Mouse (Mus musculus): ENCODE measurements at regions not wholly inside any gene's neighbourhood (a gene's known extent, or its start where the extent isn't known, plus 50 kb on each side); places are given as distances from the start of the nearest gene placed in this dataset.

- Histone ChIP-seq H3K27me3 (no peaks in the 10 kb centered on the region), H3K9me3 (no peaks in the 10 kb centered on the region), H3K4me3 (replicated peaks) (no peak overlapping the region), H3K4me2 (no peak overlapping the region), H3K4me1 (no peaks in the 10 kb centered on the region), H3K36me3 (replicated peaks) (no peaks in the 10 kb centered on the region), H3K9ac (no peak overlapping the region), H3K27ac (no peak overlapping the region)
- 93% methylated on average over 1 of the region's 1 CpGs for WGBS
- no peak for ATAC-seq (ENCODE audit: low FRiP score)
These were observed 364.7 kb upstream of the Hsf2 start for GRCm38 (mm10) chr10:57121514-57121913.

- H3K9ac ChIP-seq: no peak overlapping the region
- no peak for ATAC-seq (ENCODE audit: low FRiP score)
- H3K27ac ChIP-seq: no peak overlapping the region
- H3K4me3 ChIP-seq (replicated peaks): no peak overlapping the region
- H3K27me3 ChIP-seq: no peaks in the 10 kb centered on the region
- no peak overlapping the region for H3K4me2 ChIP-seq
- no peaks in the 10 kb centered on the region for H3K9me3 ChIP-seq
- no peaks in the 10 kb centered on the region for H3K36me3 ChIP-seq (replicated peaks)
- WGBS: 76% methylated on average over 3 of the region's 3 CpGs
- no peaks in the 10 kb centered on the region for H3K4me1 ChIP-seq
These were observed 359.0 kb upstream of the Hsf2 start for GRCm38 (mm10) chr10:57127185-57127584.

- 79% methylated on average over 4 of the region's 4 CpGs for WGBS
- Histone ChIP-seq H3K4me2 (no peak overlapping the region), H3K27me3 (no peaks in the 10 kb centered on the region), H3K27ac (no peak overlapping the region), H3K36me3 (replicated peaks) (no peaks in the 10 kb centered on the region), H3K4me3 (replicated peaks) (no peak overlapping the region), H3K4me1 (no peaks in the 10 kb centered on the region), H3K9me3 (no peaks in the 10 kb centered on the region), H3K9ac (no peak overlapping the region)
- ATAC-seq (ENCODE audit: low FRiP score): no peak
These were observed 329.8 kb upstream of the Hsf2 start for GRCm38 (mm10) chr10:57156426-57156825.

GRCm38 (mm10) chr10:57156912-57157311, 329.3 kb upstream of the Hsf2 start:
- no peak for ATAC-seq (ENCODE audit: low FRiP score)
- H3K27ac ChIP-seq: no peak overlapping the region

GRCm38 (mm10) chr10:57160546-57160945, 325.6 kb upstream of the Hsf2 start:
- Histone ChIP-seq H3K4me3 (replicated peaks) (no peak overlapping the region), H3K27ac (no peak overlapping the region), H3K9ac (no peak overlapping the region), H3K4me2 (no peak overlapping the region), H3K9me3 (no peaks in the 10 kb centered on the region), H3K36me3 (replicated peaks) (no peaks in the 10 kb centered on the region), H3K27me3 (no peaks in the 10 kb centered on the region), H3K4me1 (no peaks in the 10 kb centered on the region)
- ATAC-seq (ENCODE audit: low FRiP score): no peak

More at GRCm38 (mm10) chr10:57156912-57157311, 329.3 kb upstream of the Hsf2 start:
- Histone ChIP-seq H3K9me3 (no peaks in the 10 kb centered on the region), H3K4me2 (no peak overlapping the region), H3K4me1 (no peaks in the 10 kb centered on the region), H3K36me3 (replicated peaks) (no peaks in the 10 kb centered on the region), H3K9ac (no peak overlapping the region), H3K4me3 (replicated peaks) (no peak overlapping the region), H3K27me3 (no peaks in the 10 kb centered on the region)
- 83% methylated on average over 9 of the region's 9 CpGs for WGBS

DNA sequence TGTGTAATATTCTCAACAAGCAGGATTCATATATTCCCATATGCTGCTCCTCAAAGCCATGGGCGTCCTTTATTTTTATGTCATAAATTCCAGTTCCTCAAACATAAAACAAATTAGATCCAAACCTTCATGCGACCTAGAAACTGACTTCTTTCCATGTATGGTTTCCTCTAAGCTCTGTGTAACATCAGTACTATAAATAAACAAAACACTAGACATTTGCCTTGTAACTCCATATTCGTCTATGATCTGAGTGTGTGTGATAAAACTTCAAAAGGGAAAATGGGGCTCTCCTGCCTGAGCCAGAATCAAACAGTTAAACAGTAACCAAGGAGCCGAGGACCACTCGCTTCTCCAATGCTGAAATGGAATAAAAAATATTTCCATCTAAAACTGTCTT, 322.8 kb upstream of the Hsf2 start:
- Histone ChIP-seq H3K4me3 (replicated peaks) (no peak overlapping the region), H3K27me3 (no peaks in the 10 kb centered on the region), H3K9me3 (no peaks in the 10 kb centered on the region), H3K27ac (no peak overlapping the region), H3K36me3 (replicated peaks) (no peaks in the 10 kb centered on the region), H3K4me2 (no peak overlapping the region), H3K9ac (no peak overlapping the region), H3K4me1 (no peaks in the 10 kb centered on the region)
- ATAC-seq (ENCODE audit: low FRiP score): no peak
- WGBS: 85% methylated on average over 5 of the region's 5 CpGs

- Histone ChIP-seq H3K4me3 (replicated peaks) (no peak overlapping the region), H3K27me3 (no peaks in the 10 kb centered on the region), H3K27ac (no peak overlapping the region), H3K4me2 (no peak overlapping the region), H3K9me3 (no peaks in the 10 kb centered on the region), H3K36me3 (replicated peaks) (no peaks in the 10 kb centered on the region), H3K4me1 (no peaks in the 10 kb centered on the region), H3K9ac (no peak overlapping the region)
- ATAC-seq (ENCODE audit: low FRiP score): no peak
- 63% methylated on average over 1 of the region's 1 CpGs for WGBS
These were observed 302.6 kb upstream of the Hsf2 start for GRCm38 (mm10) chr10:57183560-57183959.

- no peaks in the 10 kb centered on the region for H3K36me3 ChIP-seq (replicated peaks)
- ATAC-seq (ENCODE audit: low FRiP score): no peak
- no peaks in the 10 kb centered on the region for H3K9me3 ChIP-seq
- H3K4me1 ChIP-seq: no peaks in the 10 kb centered on the region
- no peak overlapping the region for H3K27ac ChIP-seq
- H3K27me3 ChIP-seq: no peaks in the 10 kb centered on the region
- no peak overlapping the region for H3K9ac ChIP-seq
- no peak overlapping the region for H3K4me2 ChIP-seq
- no peak overlapping the region for H3K4me3 ChIP-seq (replicated peaks)
These were observed 275.5 kb upstream of the Hsf2 start for GRCm38 (mm10) chr10:57210701-57211100.

DNA sequence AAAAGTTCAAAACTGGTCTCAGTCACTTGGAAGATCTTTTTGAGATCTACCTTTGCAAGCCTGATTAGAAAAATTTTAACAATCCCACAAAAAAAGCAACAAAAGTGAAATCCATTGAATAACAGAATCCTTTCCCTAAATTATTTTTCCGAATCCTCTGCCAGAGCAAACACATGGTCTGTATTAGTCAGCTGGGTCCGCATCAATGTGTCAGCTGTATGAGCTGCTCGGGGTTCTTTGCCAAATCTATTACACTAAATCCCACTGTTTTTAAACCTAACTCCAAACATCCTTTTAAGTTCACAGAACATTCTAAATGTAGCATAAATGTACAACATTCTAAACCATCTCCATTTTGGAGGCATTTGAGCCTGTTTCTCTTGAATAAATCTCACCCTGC, 255.1 kb upstream of the Hsf2 start:
- Histone ChIP-seq H3K4me1 (no peaks in the 10 kb centered on the region), H3K9ac (no peak overlapping the region), H3K4me2 (no peak overlapping the region), H3K27ac (no peak overlapping the region), H3K27me3 (no peaks in the 10 kb centered on the region), H3K36me3 (replicated peaks) (no peaks in the 10 kb centered on the region), H3K4me3 (replicated peaks) (no peak overlapping the region), H3K9me3 (no peaks in the 10 kb centered on the region)
- no peak for ATAC-seq (ENCODE audit: low FRiP score)
- 86% methylated on average over 3 of the region's 3 CpGs for WGBS

- Histone ChIP-seq H3K27ac (no peak overlapping the region), H3K4me1 (no peaks in the 10 kb centered on the region), H3K9me3 (no peaks in the 10 kb centered on the region), H3K4me3 (replicated peaks) (no peak overlapping the region), H3K9ac (no peak overlapping the region), H3K4me2 (no peak overlapping the region), H3K27me3 (no peaks in the 10 kb centered on the region), H3K36me3 (replicated peaks) (no peaks in the 10 kb centered on the region)
- 27% methylated on average over 1 of the region's 1 CpGs for WGBS
- ATAC-seq (ENCODE audit: low FRiP score): no peak
These were observed 205.0 kb upstream of the Hsf2 start for GRCm38 (mm10) chr10:57281220-57281619.

DNA sequence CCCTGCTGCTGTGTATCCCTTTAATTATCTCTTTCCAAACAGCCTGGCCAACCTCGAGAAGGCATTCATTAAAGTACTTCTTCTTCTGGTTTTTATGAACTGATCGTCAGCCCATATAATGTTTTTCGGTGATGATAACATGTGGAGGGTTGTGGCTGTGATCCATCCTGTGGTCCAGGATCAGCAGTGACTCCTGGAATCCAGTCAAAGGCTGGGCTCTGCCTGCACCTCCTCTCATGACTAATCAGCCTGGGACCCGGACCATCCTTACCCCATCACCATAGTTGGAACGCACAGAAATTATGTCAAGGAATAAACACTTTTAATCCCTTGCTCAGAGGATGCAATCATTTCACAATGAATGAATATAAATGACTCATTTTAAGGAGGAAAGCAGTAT, 203.3 kb upstream of the Hsf2 start:
- H3K27me3 ChIP-seq: no peaks in the 10 kb centered on the region
- no peaks in the 10 kb centered on the region for H3K36me3 ChIP-seq (replicated peaks)
- no peaks in the 10 kb centered on the region for H3K4me1 ChIP-seq
- no peaks in the 10 kb centered on the region for H3K9me3 ChIP-seq
- no peak for ATAC-seq (ENCODE audit: low FRiP score)
- H3K4me2 ChIP-seq: no peak overlapping the region
- H3K27ac ChIP-seq: no peak overlapping the region
- no peak overlapping the region for H3K4me3 ChIP-seq (replicated peaks)
- no peak overlapping the region for H3K9ac ChIP-seq
- WGBS: 84% methylated on average over 5 of the region's 5 CpGs

DNA sequence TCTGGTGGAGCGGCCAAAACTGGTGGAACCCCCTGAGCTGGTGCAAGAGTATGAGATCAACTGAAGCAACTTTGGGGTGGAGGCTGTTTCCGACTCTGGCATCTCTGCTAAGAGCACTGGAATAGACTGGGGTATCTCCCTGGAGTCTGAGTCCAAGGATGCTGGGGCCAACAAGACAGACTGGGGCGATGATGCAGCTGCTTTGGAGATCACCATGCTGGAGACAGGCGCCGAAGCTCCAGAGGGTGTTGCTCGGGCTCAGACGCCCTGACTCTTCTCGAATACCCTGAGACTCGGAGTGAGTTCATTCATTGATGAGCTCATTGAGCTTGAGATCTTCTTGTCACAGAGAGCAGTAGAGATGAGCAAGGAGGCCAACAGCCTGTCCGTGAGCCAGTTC, 194.6 kb upstream of the Hsf2 start:
- H3K36me3 ChIP-seq (replicated peaks): no peaks in the 10 kb centered on the region
- no peak overlapping the region for H3K4me3 ChIP-seq (replicated peaks)
- H3K4me2 ChIP-seq: no peak overlapping the region
- H3K27ac ChIP-seq: no peak overlapping the region
- H3K9me3 ChIP-seq: no peaks in the 10 kb centered on the region
- ATAC-seq (ENCODE audit: low FRiP score): no peak
- no peak overlapping the region for H3K9ac ChIP-seq
- no peaks in the 10 kb centered on the region for H3K4me1 ChIP-seq
- no peaks in the 10 kb centered on the region for H3K27me3 ChIP-seq
- 94% methylated on average over 10 of the region's 10 CpGs for WGBS

GRCm38 (mm10) chr10:57313799-57314198, 172.4 kb upstream of the Hsf2 start:
- no peak overlapping the region for H3K4me3 ChIP-seq (replicated peaks)
- H3K27me3 ChIP-seq: no peaks in the 10 kb centered on the region
- H3K9me3 ChIP-seq: no peaks in the 10 kb centered on the region
- no peak overlapping the region for H3K9ac ChIP-seq
- H3K36me3 ChIP-seq (replicated peaks): no peaks in the 10 kb centered on the region
- H3K4me2 ChIP-seq: no peak overlapping the region
- no peak for ATAC-seq (ENCODE audit: low FRiP score)
- no peak overlapping the region for H3K27ac ChIP-seq
- no peaks in the 10 kb centered on the region for H3K4me1 ChIP-seq
- 86% methylated on average over 3 of the region's 3 CpGs for WGBS

DNA sequence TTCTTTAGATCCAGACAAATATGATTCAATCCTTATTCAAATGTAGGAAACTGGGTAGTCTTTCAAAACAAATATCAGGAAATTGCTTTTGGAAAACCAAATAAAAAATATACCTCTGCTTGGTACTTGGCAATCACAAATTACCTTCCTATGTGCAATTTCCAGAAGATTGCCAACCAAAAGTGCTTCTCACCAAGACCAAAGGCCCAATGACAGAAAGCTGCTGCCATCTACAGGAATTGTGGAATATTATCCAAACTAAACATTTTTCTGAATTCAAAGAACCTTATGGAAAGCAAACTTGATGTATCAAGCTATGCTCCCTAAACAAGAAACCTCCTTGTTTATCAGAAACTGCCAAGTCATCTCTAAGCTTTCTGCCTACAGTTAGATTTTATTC, 169.1 kb upstream of the Hsf2 start:
- no peak overlapping the region for H3K9ac ChIP-seq
- no peaks in the 10 kb centered on the region for H3K27me3 ChIP-seq
- H3K4me2 ChIP-seq: no peak overlapping the region
- H3K27ac ChIP-seq: no peak overlapping the region
- H3K4me3 ChIP-seq (replicated peaks): no peak overlapping the region
- H3K9me3 ChIP-seq: no peaks in the 10 kb centered on the region
- H3K4me1 ChIP-seq: no peaks in the 10 kb centered on the region
- no peak for ATAC-seq (ENCODE audit: low FRiP score)
- H3K36me3 ChIP-seq (replicated peaks): no peaks in the 10 kb centered on the region
